In genomic region chr3:52527010-52527754, GRCm38 (mm10) we compare ENCODE assay signal across 20 mouse cellular contexts.
A peak's percentile ranks its signal among the peaks of the same experiment; 100 is the strongest.
DNase-seq lines count a peak whose midpoint lies in the region; ATAC-seq and TF ChIP-seq lines count a peak whose summit lies in the region.
"Had no signal": no experiment of that assay in that cellular context is flagged by ENCODE, and none has a peak within 500 bp of the region (broad histone marks: within the 10 kb centered on the region; RNA-seq: fewer than 3 reads in every experiment).

No protein-coding gene starts in this region.

- no peak for TF ChIP-seq CTCF in kidney, adult 2 months (conservative IDR thresholded peaks at IDR 0.05; ENCODE audit: insufficient read depth, insufficient read length, low read depth, low read length)

- TF ChIP-seq POLR2A in kidney, adult 2 months (IDR thresholded peaks at IDR 0.05; ENCODE audit: low read depth, low read length) = no peak

- no peaks in the 10 kb centered on the region for H3K27me3 ChIP-seq in kidney, adult 2 months (replicated peaks; ENCODE audit: control insufficient read depth, insufficient read depth, low read length)
- no peaks in the 10 kb centered on the region for H3K27me3 ChIP-seq in liver, embryonic 16.5 days (ENCODE audit: control insufficient read depth, insufficient read depth, low read depth, low read length)
- H3K27me3 ChIP-seq: hindbrain, embryonic 15.5 days; limb, embryonic 12.5 days had no signal

- H3K9me3 ChIP-seq in liver, embryonic 16.5 days (replicated peaks; ENCODE audit: control insufficient read depth, low read length) = no peaks in the 10 kb centered on the region
- H3K9me3 ChIP-seq: embryonic facial prominence, embryonic 15.5 days; forebrain, embryonic 10.5 days; heart, embryonic 13.5 days; hindbrain, embryonic 15.5 days; limb, embryonic 12.5 days; midbrain, embryonic 12.5 days had no signal

- H3K4me3 ChIP-seq in kidney, adult 2 months (ENCODE audit: insufficient read depth, low read depth, low read length) = no peak overlapping the region
- no peak overlapping the region for H3K4me3 ChIP-seq in liver, embryonic 16.5 days (ENCODE audit: low read depth, low read length)
- H3K4me3 ChIP-seq: embryonic facial prominence, embryonic 15.5 days; forebrain, embryonic 10.5 days; heart, embryonic 13.5 days; hindbrain, embryonic 15.5 days; limb, embryonic 12.5 days; midbrain, embryonic 12.5 days had no signal

- peak; percentile 38 for DNase-seq in adrenal gland, postnatal 10 days
- DNase-seq in adrenal gland, postnatal 4 days (ENCODE audit: low spot score in 2 of 2) = no peak
- peak; percentile 55 for DNase-seq in kidney, adult 2 months
- no peak for DNase-seq in kidney, adult 11 months
- DNase-seq in liver = no peak
- peak; percentile 46 for DNase-seq in lung, postnatal 14 days
- DNase-seq in right cerebral cortex, adult 2 months (ENCODE audit: low spot score in 2 of 2) = no peak
- DNase-seq: cerebellum, adult 9-10 months; embryo, embryonic 11 days; right cerebral cortex, postnatal 4 days; thymus, adult 18-20 months had no signal

- H3K27ac ChIP-seq in kidney, adult 2 months (ENCODE audit: insufficient read depth, low read depth, low read length) = no peak overlapping the region
- H3K27ac ChIP-seq in liver, embryonic 16.5 days (ENCODE audit: low read length) = 0 out of 2 replicates have a peak overlapping the region, but pooled peaks have one; percentile 31
- H3K27ac ChIP-seq: embryonic facial prominence, embryonic 15.5 days; forebrain, embryonic 10.5 days; heart, embryonic 13.5 days; hindbrain, embryonic 15.5 days; limb, embryonic 12.5 days; macrophage; midbrain, embryonic 12.5 days had no signal

- H3K36me3 ChIP-seq in kidney, adult 2 months (ENCODE audit: control insufficient read depth, insufficient read depth, low read length) = no peaks in the 10 kb centered on the region
- H3K36me3 ChIP-seq in liver, embryonic 16.5 days (ENCODE audit: control insufficient read depth, insufficient read depth) = no peaks in the 10 kb centered on the region
- H3K36me3 ChIP-seq: embryonic facial prominence, embryonic 15.5 days; forebrain, embryonic 10.5 days; heart, embryonic 13.5 days; hindbrain, embryonic 15.5 days; limb, embryonic 12.5 days; midbrain, embryonic 12.5 days had no signal

- peak; percentile 80 for ATAC-seq in liver, embryonic 16.5 days (ENCODE audit: low read depth)
- ATAC-seq: intestine, postnatal 0 days had no signal

- 25% methylated on average over 14 of the region's 14 CpGs for WGBS in kidney, adult 2 months
- 47% methylated on average over 14 of the region's 14 CpGs for WGBS in liver, embryonic 16.5 days (ENCODE audit: insufficient replicate concordance)

- no peak overlapping the region for H3K4me2 ChIP-seq in liver, embryonic 16.5 days (ENCODE audit: low read depth, low read length)
- H3K4me2 ChIP-seq: embryonic facial prominence, embryonic 15.5 days; heart, embryonic 13.5 days; hindbrain, embryonic 15.5 days; limb, embryonic 12.5 days; midbrain, embryonic 12.5 days had no signal

- no peak overlapping the region for H3K9ac ChIP-seq in liver, embryonic 16.5 days (ENCODE audit: low read depth, low read length)
- H3K9ac ChIP-seq: embryonic facial prominence, embryonic 15.5 days; heart, embryonic 13.5 days; hindbrain, embryonic 15.5 days; limb, embryonic 12.5 days; midbrain, embryonic 12.5 days had no signal

- peaks cover 6% of the 10 kb centered on the region; the same call in 1 of the 2 replicates for H3K4me1 ChIP-seq in kidney, adult 2 months (ENCODE audit: control insufficient read depth, insufficient read depth, low read length)
- peaks cover 4% of the 10 kb centered on the region; the same call in 1 of the 2 replicates for H3K4me1 ChIP-seq in liver, embryonic 16.5 days (ENCODE audit: control insufficient read depth, low read depth, low read length)
- H3K4me1 ChIP-seq: heart, embryonic 13.5 days; midbrain, embryonic 12.5 days had no signal

Comparison
In these comparisons a context has a peak if more than half of its experiments do, and no peak if none do; other contexts are left out.
1. DNase-seq: peak in adrenal gland, postnatal 10 days (single experiment), kidney, adult 2 months (single experiment) and lung, postnatal 14 days (single experiment); none in adrenal gland, postnatal 4 days (0 of 2), kidney, adult 11 months (single experiment), liver (single experiment) and right cerebral cortex, adult 2 months (0 of 2).